Mouse (Mus musculus) ES-CJ7 (cell line): ENCODE measurements around the gene Zfp593.
"Not testable (repeated sequence)": the region's sequence is repeated elsewhere in the genome, so short reads cannot be mapped to it uniquely, and the experiment has no call there.

Source experiments
- DNase-seq: peaks from one replicate; pipeline ENCODE4 v3.0.0; 2011; ENCODE audit warnings: low read depth, low spot score

The Zfp593 gene

DNA sequence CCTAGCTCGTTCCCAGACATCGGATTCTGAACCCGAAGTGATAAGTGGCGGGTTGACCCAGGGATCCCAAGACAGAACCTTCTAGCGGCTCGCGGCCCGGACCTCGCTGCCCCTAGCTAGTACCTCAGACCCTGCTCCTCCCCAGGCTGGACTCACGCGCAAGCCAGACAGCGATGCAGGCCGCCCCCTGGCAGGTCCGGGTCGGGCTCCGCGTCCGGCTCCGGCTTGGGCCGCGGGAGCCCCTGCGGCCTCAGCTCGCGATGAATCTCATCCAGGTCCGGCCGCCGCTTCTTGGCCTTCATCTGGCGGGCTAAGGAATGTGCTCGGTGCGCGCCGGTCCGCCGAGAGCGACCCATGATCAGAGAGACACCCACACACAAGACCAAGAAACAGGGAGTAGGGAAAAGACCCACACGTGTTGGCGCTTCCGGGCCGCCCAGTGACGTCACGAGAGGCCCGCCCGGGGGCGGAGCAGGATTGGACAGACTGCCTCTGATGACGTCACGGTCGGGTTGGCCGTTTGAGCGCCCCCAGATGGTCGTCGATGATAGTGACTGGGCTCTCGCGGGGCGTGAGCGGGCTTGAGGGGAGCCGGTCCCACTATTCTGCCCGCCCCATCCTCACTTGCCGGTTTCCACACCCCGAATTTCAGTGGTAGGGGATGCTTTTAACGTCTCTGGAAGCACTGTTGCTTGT, at the start of gene Zfp593:
Zfp593 (minus strand) TSS at position 445 of the 696 bp plus-strand sequence.
- DNase-seq = peak; percentile 91

- DNase-seq = no peak
Measured at GRCm38 (mm10) chr4:134293692-134294163, 48.3 kb upstream of the Zfp593 start.

DNA sequence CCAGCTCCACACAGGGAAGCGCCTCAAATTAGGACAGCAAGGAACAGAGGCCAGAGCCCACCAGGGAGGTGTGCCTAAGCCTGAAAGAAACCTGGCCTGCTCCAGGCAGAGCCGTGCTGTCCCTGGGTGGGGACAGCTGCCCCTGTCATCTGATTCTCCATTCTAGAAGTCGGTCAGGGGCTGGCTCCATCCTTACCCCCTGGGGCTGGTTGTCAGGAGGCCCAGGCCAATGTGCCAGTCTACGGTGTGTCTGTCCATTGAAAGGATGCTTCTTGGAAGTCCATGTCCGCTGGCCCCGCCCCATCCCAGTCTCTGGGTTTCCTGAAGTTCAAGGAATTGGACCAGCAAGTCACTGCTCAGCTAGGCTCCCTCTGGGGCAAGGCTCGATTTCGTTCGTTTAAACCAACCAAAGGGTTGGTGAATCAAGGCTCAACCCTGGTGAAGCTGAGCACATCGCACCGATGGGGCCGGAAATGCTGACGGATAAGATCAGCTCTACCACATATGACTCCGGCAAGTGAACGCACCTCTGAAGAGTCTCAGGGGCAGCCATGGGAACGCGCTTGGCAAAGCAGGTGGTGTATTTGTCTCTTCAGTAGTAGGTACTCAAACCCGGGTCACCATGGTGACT, 47.8 kb upstream of the Zfp593 start:
- no peak for DNase-seq

DNA sequence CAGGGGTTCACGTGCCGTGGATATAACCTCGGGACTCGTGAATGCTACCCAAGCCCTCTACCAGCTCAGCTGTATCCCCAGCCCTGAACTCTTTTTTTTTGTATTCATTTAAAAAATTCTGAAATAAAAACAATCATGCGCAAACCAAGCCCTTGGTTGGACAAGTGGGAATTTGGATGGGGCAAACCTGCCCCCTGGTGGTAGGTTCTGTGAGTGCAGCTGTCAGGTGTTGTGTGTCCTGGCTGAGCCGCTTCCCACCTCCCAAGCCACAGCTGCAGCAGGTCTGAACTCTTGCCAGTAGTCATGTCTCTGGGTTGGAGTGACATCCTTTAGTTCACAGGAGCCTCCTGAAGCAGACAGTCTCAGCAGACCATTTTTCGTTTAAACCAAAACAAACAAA, 46.7 kb upstream of the Zfp593 start:
- peak; percentile 71 for DNase-seq

DNA sequence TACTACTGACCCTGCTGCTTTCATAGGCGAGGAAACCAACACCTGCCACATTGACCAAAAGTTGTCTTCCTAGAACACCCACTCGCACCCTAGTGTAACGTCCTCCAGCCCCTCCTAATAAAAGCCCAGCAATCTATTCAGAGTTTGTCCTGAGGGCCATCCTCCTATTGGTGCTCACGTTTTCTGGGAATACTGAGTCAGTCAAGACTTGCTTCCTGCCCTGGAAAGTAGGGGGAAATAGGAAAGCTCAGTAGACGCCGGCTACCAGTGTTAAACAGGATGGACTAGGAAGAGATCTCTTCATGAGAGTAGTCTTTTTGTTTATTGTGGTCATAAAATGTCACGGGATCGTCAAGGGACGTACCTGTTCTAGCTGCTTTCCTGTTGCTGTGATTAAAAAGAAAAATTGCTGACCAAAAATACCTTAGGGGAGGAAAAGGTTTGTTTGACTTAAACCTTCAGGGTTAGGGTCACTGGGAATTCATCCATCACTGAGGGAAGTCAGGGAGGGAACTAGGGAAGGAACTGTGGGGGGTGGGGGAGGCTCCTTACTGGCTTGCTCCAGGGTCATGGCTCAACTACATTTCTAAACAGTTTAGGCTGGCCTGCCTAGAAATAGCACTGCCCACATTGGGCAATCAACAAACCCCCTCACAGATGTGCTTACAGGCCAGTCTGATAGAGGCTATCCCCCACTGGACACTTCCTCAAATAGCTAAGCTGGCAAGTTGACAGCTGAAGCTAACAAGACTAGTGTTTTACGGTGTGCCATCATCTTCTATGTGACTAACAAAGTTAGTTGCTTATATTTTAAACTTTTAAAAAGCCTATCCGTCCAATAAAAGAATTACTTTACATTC, 43.2 kb upstream of the Zfp593 start:
- no peak for DNase-seq

DNA sequence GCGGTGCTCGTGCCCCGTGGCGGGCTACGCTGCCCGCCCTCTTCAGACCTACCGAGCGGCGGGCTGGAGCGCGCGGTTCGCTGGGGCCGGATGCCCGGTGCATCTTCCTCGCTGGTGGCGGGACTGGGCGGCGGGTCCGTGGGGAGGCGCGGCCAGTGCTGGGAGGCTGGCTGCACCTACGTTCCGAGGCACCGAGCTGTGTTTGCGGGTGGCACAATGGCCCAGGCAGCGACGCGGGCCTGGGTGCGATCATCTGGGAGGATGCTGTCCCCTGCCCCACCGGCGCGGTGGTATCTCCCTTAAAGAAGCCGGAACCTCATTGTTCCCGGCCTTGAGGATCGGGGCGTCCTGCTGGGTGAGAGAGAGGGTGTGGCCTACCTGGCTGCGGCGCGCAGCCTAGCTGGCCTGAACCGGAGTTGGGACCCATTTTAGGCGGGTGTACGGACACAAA, 42.2 kb upstream of the Zfp593 start, which contains the start of gene Pdik1l:
Pdik1l (minus strand) TSS at position 321 of the 451 bp plus-strand sequence.
- DNase-seq = peak; percentile 95

GRCm38 (mm10) chr4:134287168-134287564, 41.8 kb upstream of the Zfp593 start:
- peak; percentile 84 for DNase-seq

DNA sequence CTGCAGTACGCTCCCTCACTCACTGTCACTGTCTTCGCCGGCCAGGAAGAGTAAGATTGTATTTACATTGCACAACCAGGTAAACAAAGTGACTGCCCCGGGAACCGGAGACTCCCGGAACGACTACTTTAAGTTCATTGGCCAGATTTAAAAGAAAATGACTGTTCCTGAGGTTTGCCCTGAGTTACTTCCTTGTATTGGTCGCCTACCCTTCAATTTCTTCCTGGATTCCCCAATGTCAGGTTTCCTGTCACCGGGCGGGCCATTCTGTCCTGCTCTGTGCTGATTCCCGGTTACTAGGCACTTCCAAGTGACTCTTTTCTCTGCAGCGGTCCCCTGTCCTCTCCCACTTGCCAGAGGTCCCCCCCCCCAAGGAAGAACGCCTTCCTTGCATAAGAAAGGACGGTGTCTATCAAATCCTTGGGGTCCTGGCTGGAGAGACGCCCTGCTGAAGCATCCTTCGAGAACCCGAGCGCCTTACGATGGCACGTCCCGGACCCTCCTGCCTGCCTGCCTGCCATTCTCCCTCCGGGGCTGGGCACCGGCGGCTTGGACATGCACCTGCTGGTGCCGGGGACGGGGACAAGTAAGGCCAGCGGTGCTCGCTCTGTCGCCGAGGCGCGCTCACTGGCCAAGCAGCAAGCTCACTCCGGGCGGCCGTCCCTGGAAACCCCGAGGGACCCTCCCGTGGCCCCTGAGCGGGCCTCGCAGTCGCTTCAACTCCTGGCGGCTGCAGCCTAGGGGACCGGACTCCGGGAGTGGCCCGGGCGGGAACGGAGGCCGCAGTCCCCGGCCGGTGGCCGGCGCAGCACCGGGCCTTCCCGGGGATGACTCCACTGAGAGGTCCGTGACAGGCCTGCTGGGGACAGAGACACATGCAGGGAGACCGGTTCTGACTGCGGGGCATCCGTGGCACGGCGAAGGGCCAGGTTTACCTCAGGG, 41.1 kb upstream of the Zfp593 start:
- DNase-seq = no peak

- DNase-seq = no peak
Measured at GRCm38 (mm10) chr4:134284942-134285341, 39.5 kb upstream of the Zfp593 start.

- peak; percentile 89 for DNase-seq
Measured at GRCm38 (mm10) chr4:134273417-134274345, 28.3 kb upstream of the Zfp593 start.

- no peak for DNase-seq
Measured at GRCm38 (mm10) chr4:134272731-134273416, 27.5 kb upstream of the Zfp593 start.

DNA sequence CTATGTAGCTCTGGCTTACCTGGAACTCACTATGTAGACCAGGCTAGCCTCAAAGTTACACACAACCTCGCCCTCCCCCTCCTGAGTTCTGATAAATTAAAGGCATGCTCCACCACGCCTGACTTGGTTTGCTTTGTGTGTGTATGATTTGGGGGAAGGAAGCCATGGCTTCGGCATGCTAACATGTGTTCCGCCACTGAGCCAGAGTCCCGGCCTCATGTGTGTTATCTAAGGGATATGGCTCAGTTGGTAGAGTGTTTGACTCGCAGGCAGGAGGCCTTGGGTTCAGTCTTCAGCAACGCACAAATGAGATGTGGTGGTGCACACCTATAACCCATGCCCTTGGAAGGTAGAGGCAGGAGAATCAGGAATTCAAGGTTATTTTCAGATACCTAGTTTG, 26.6 kb upstream of the Zfp593 start:
- no peak for DNase-seq

DNA sequence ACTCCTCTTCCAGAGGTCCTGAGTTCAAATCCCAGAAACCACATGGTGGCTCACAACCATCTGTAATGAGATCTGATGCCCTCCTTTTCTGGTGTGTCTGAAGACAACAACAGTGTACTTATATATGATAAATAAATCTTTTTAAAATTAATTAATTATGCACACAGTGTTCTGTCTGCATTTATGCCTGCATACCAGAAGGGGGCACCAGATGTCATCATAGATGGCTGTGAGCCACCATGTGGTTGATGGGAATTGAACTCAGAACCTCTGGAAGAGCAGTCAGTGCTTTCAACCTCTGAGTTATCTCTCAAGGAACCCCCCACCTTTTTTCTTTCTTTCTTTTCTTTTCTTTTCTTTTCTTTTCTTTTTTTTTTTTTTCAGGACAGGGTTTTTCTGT, 24.2 kb upstream of the Zfp593 start:
- not testable (repeated sequence) for DNase-seq

DNA sequence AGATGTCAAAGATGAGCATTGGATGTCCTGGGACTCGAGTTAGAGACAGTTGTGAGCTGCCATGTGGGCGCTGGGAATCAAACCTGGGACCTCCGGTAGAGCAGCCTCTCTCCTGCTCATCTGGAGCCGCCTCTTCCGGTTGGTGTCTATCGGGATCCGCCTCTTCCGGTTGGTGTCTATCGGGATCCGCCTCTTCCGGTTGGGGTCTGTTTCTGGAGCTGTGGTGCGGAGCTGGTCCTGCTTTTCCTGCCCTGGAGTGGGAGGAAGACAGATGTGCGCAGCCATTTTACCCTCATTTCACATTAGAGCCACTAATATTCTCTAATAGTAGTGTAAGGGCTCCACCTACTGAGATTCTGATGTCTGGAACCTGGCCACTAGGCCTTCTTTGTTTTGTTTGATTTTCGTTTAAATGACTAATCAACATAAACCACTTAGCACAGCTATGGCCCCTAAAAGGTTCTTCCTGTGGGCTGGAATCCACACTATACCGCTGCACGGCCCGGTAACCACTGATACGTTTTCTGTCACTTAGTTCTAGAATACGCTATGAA, 22.8 kb upstream of the Zfp593 start:
- DNase-seq = peak; percentile 86

GRCm38 (mm10) chr4:134265860-134266585, 20.6 kb upstream of the Zfp593 start:
- DNase-seq = no peak

GRCm38 (mm10) chr4:134263191-134263590, 17.8 kb upstream of the Zfp593 start:
- peak; percentile 88 for DNase-seq

GRCm38 (mm10) chr4:134258354-134258753, 13.0 kb upstream of the Zfp593 start:
- no peak for DNase-seq
